8 mouse cellular contexts compared by ENCODE assay signal in the genomic region with DNA sequence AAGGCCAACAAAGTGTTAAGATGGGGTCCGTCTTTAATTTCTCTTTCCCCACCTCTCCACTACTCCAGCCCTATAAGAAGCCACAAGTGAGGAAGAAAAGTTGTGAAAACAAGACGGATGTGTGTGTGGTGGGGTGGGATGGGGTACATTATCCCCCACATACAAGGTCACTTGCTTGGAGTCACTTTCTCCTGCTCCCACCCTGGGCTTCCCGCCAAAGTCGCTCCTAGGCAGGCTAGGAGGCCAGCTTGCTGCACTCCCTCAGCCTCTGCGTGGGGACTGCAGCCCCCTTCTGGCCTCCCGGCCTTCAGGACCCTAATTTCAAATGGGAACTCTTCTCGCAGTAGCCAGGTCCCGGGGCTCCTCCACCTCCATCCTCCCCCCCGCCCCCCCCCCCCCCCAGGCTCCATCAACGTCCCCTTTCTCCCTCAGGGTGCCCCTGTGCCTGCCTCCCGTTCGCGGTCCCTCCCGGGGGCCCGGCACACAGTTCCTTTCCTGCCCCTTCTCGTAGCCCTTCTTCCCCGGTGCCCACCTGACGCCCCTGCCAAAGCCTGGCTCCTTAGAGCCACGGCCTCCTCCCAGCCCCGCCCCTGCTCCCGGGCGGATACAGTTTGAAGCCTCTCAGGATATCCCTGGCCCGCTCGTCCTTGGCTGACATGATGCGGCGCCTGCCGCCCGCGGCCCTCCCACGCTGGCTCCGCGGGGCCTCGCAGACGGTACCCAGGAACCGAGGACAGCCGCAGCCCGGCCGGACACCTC. TPM values are rescaled to one million over a fixed set of nuclear protein-coding genes. Genes with fewer than 3 reads are reported as not detected.
DNase-seq lines count a peak whose midpoint lies in the region; ATAC-seq and TF ChIP-seq lines count a peak whose summit lies in the region.

No protein-coding gene starts in this region.

- H3K4me3 ChIP-seq in forebrain, embryonic 13.5 days, result peak overlapping the region; percentile 87
- H3K4me3 ChIP-seq in kidney, adult 2 months (ENCODE audit: insufficient read depth, low read depth, low read length), result peak overlapping the region; percentile 77
- peak overlapping the region; percentile 78 for H3K4me3 ChIP-seq in lung, postnatal 0 days (ENCODE audit: low read depth, low read length)

- H3K27ac ChIP-seq in forebrain, embryonic 13.5 days, result peak overlapping the region; percentile 68
- peak overlapping the region; percentile 43; the same call in 1 of the 2 replicates for H3K27ac ChIP-seq in kidney, adult 2 months (ENCODE audit: insufficient read depth, low read depth, low read length)
- H3K27ac ChIP-seq in lung, postnatal 0 days (ENCODE audit: low read length), result peak overlapping the region; percentile 40; the same call in 1 of the 2 replicates

- TF ChIP-seq POLR2A in kidney, adult 2 months (IDR thresholded peaks at IDR 0.05; ENCODE audit: low read depth, low read length), result no peak

- H3K4me1 ChIP-seq in forebrain, embryonic 13.5 days, result peaks cover 23% of the 10 kb centered on the region
- H3K4me1 ChIP-seq in kidney, adult 2 months (ENCODE audit: control insufficient read depth, insufficient read depth, low read length), result peaks cover 3% of the 10 kb centered on the region; the same call in 1 of the 2 replicates
- H3K4me1 ChIP-seq in lung, postnatal 0 days (ENCODE audit: insufficient read depth, low read depth, low read length), result peaks cover 5% of the 10 kb centered on the region; the same call in 1 of the 2 replicates

- no peak for TF ChIP-seq EP300 in lung, postnatal 0 days (IDR thresholded peaks at IDR 0.05)

- TF ChIP-seq CTCF in kidney, adult 2 months (conservative IDR thresholded peaks at IDR 0.05; ENCODE audit: insufficient read depth, insufficient read length, low read depth, low read length), result no peak
- TF ChIP-seq CTCF in lung, postnatal 0 days (IDR thresholded peaks at IDR 0.05), result no peak

- H3K27me3 ChIP-seq in forebrain, embryonic 13.5 days, result no peaks in the 10 kb centered on the region
- no peaks in the 10 kb centered on the region for H3K27me3 ChIP-seq in kidney, adult 2 months (replicated peaks; ENCODE audit: control insufficient read depth, insufficient read depth, low read length)
- H3K27me3 ChIP-seq in lung, postnatal 0 days (replicated peaks; ENCODE audit: insufficient read depth, low read length), result no peaks in the 10 kb centered on the region

- peak overlapping the region; percentile 92 for H3K9ac ChIP-seq in forebrain, embryonic 13.5 days
- peak overlapping the region; percentile 65 for H3K9ac ChIP-seq in lung, postnatal 0 days (replicated peaks; ENCODE audit: low read depth)

- H3K36me3 ChIP-seq in forebrain, embryonic 13.5 days (ENCODE audit: poor library complexity, severe bottlenecking), result 0 out of 2 replicates have a peak, but pooled peaks cover 5% of the 10 kb centered on the region
- no peaks in the 10 kb centered on the region for H3K36me3 ChIP-seq in kidney, adult 2 months (ENCODE audit: control insufficient read depth, insufficient read depth, low read length)
- H3K36me3 ChIP-seq in lung, postnatal 0 days (ENCODE audit: insufficient read depth, low read length), result no peaks in the 10 kb centered on the region

- peak overlapping the region; percentile 82 for H3K4me2 ChIP-seq in forebrain, embryonic 13.5 days
- peak overlapping the region; percentile 81 for H3K4me2 ChIP-seq in lung, postnatal 0 days (replicated peaks; ENCODE audit: low read depth, low read length)

- no peaks in the 10 kb centered on the region for H3K9me3 ChIP-seq in forebrain, embryonic 13.5 days (replicated peaks)
- no peaks in the 10 kb centered on the region for H3K9me3 ChIP-seq in lung, postnatal 0 days (ENCODE audit: low read length)

- under 1% methylated on average over 36 of the region's 38 CpGs for WGBS in forebrain, embryonic 13.5 days
- 2% methylated on average over 36 of the region's 38 CpGs for WGBS in kidney, adult 2 months
- WGBS in lung, postnatal 0 days, result 1% methylated on average over 28 of the region's 38 CpGs

- DNase-seq in adrenal gland, adult (ENCODE audit: inconsistent age in 2 of 2, low spot score in 1 of 2), result peak; percentile 55 to 63
- DNase-seq in adrenal gland, postnatal 4 days (ENCODE audit: low spot score in 2 of 2), result no peak
- DNase-seq in thymus, postnatal 10 days (ENCODE audit: low spot score in 2 of 2), result peak; percentile 14 to 27
- no peak for DNase-seq in thymus, postnatal 14 days
- no peak for DNase-seq in kidney, adult 2 months
- peak; percentile 19 for DNase-seq in lung, postnatal 0 days (ENCODE audit: low spot score)
- DNase-seq in skeletal muscle tissue, adult 2 months (ENCODE audit: low read depth, low spot score), result peak; percentile 14

- peak; percentile 83 for ATAC-seq in forebrain, embryonic 13.5 days
- peak; percentile 79 for ATAC-seq in lung, postnatal 0 days

RNA-seq across cellular contexts. Expression of a gene that starts 0.6 kb away (rescaled TPM):
- total RNA-seq in adrenal gland, postnatal 4 days (2021), result 10 to 100 TPM; 35.8 to 35.9 TPM
- 78.5 and 84.4 TPM in 2 replicates for polyA plus RNA-seq in forebrain, embryonic 13.5 days (2015; fragmentation: Nextera tagmentation; extraction: Ambion mirVana)
- 20.2 and 24.9 TPM in 2 replicates for polyA plus RNA-seq in kidney, adult 2 months (2012; rRNA removed)
- polyA plus RNA-seq in lung, postnatal 0 days (2015; fragmentation: Nextera tagmentation; extraction: Ambion mirVana), result 43.4 and 50.4 TPM in 2 replicates

RNA-seq across cellular contexts. Expression of a gene that starts 0.8 kb away (rescaled TPM):
- total RNA-seq in adrenal gland, postnatal 4 days (2021), result 10 to 100 TPM; 22.2 to 24.2 TPM
- 60.5 and 64.7 TPM in 2 replicates for polyA plus RNA-seq in forebrain, embryonic 13.5 days (2015; fragmentation: Nextera tagmentation; extraction: Ambion mirVana)
- polyA plus RNA-seq in kidney, adult 2 months (2012; rRNA removed), result 20.1 and 22.5 TPM in 2 replicates
- 18.0 and 19.3 TPM in 2 replicates for polyA plus RNA-seq in lung, postnatal 0 days (2015; fragmentation: Nextera tagmentation; extraction: Ambion mirVana)

RNA-seq across cellular contexts. Expression of a gene that starts 55.3 kb away (rescaled TPM):
- total RNA-seq in adrenal gland, postnatal 4 days (2021), result 1,000 to 10,000 TPM; 1,215 to 1,376 TPM
- 2,754 and 3,239 TPM in 2 replicates for polyA plus RNA-seq in forebrain, embryonic 13.5 days (2015; fragmentation: Nextera tagmentation; extraction: Ambion mirVana)
- polyA plus RNA-seq in kidney, adult 2 months (2012; rRNA removed), result 622 and 651 TPM in 2 replicates
- polyA plus RNA-seq in lung, postnatal 0 days (2015; fragmentation: Nextera tagmentation; extraction: Ambion mirVana), result 1,264 and 1,361 TPM in 2 replicates

Comparison
In these comparisons a context has a peak if more than half of its experiments do, and no peak if none do; other contexts are left out.
1. DNase-seq: peak in adrenal gland, adult (2 of 2), thymus, postnatal 10 days (2 of 2), lung, postnatal 0 days (single experiment) and skeletal muscle tissue, adult 2 months (single experiment); none in adrenal gland, postnatal 4 days (0 of 2), thymus, postnatal 14 days (single experiment) and kidney, adult 2 months (single experiment).
2. Peak in every context shown above with its lines, with median percentiles within 50 percentile points of each other: H3K27ac ChIP-seq and H3K4me3 ChIP-seq.